Mouse (Mus musculus) liver, adult 2 months (tissue): ENCODE measurements around the gene Rhot2. TPM values are rescaled to one million over a fixed set of nuclear protein-coding genes. Genes with fewer than 3 reads are reported as not detected.
"Not testable (repeated sequence)": the region's sequence is repeated elsewhere in the genome, so short reads cannot be mapped to it uniquely, and the experiment has no call there.

Source experiments
- DNase-seq: peaks from one replicate; pipeline ENCODE4 v3.0.0-alpha.2; 2011; ENCODE audit warnings: low read depth, low spot score; ENCODE audit errors: extremely low read depth
- H3K27ac ChIP-seq: fragments of 200-500 bp; replicated peaks from 2 replicates; pipeline ENCODE4 v1.5.1; 2012; ENCODE audit warnings: low read depth, mild to moderate bottlenecking, control low read depth, inconsistent platforms, low read length; ENCODE audit not compliant: insufficient read depth
- H3K27me3 ChIP-seq: fragments of 200-500 bp; 2 replicates; pipeline ENCODE4 v1.6.1; 2012; ENCODE audit warnings: mild to moderate bottlenecking, moderate library complexity, low read length, inconsistent platforms; ENCODE audit not compliant: control insufficient read depth, insufficient read depth
- H3K36me3 ChIP-seq: fragments of 200-500 bp; 2 replicates; pipeline ENCODE4 v1.6.1; 2012; ENCODE audit warnings: low read length, inconsistent platforms; ENCODE audit not compliant: control insufficient read depth, insufficient read depth
- H3K4me1 ChIP-seq: fragments of 200-500 bp; 2 replicates; pipeline ENCODE4 v1.6.1; 2011; ENCODE audit warnings: low read length; ENCODE audit not compliant: control insufficient read depth, insufficient read depth
- H3K4me3 ChIP-seq: fragments of 200-500 bp; 2 replicates; pipeline ENCODE4 v1.5.1; 2011; ENCODE audit warnings: low read depth, mild to moderate bottlenecking, control low read depth, low read length, moderate library complexity; ENCODE audit not compliant: insufficient read depth
- H3K79me2 ChIP-seq: fragments of 200-500 bp; 2 replicates; pipeline ENCODE4 v1.6.1; 2012; ENCODE audit warnings: inconsistent platforms, mild to moderate bottlenecking, low read length, moderate library complexity; ENCODE audit not compliant: control insufficient read depth, insufficient read depth
- H3K9ac ChIP-seq: fragments of 200-500 bp; 2 replicates; pipeline ENCODE4 v1.6.1; 2012; ENCODE audit warnings: low read depth, mild to moderate bottlenecking, control low read depth, inconsistent platforms, low read length
- CTCF ChIP-seq: fragments of 200-500 bp; IDR thresholded peaks from 2 replicates; pipeline ENCODE4 v1.5.1; 2011; ENCODE audit warnings: low read depth, low read length, control low read depth
- POLR2A ChIP-seq: fragments of 200-500 bp; IDR thresholded peaks from 2 replicates; pipeline ENCODE4 v1.6.1; 2011; ENCODE audit warnings: low read length, control low read depth; ENCODE audit not compliant: insufficient read depth; ENCODE audit errors: extremely low read depth
- WGBS: fragments of 180-500 bp; shearing (Covaris S2); methylation state at CpG from one replicate; pipeline ENCODE4 v1.1.7; 2018; 5-methylcytosine and 5-hydroxymethylcytosine counted together
- polyA plus RNA-seq: library from polyadenylated mRNA; depleted of rRNA; stranded (reverse); fragments of >200 nt; gene quantifications from 2 replicates; pipeline ENCODE4 v1.2.3, GENCODE M21; 2012
- total RNA-seq: library from RNA; depleted of rRNA; stranded (reverse); fragments of >200 nt; gene quantifications from 2 replicates; pipeline ENCODE4 v1.2.3, GENCODE M21; 2014

Gene Rhot2
- total and polyA plus RNA-seq, 2 experiments: 18.0 to 71.1 TPM

DNA sequence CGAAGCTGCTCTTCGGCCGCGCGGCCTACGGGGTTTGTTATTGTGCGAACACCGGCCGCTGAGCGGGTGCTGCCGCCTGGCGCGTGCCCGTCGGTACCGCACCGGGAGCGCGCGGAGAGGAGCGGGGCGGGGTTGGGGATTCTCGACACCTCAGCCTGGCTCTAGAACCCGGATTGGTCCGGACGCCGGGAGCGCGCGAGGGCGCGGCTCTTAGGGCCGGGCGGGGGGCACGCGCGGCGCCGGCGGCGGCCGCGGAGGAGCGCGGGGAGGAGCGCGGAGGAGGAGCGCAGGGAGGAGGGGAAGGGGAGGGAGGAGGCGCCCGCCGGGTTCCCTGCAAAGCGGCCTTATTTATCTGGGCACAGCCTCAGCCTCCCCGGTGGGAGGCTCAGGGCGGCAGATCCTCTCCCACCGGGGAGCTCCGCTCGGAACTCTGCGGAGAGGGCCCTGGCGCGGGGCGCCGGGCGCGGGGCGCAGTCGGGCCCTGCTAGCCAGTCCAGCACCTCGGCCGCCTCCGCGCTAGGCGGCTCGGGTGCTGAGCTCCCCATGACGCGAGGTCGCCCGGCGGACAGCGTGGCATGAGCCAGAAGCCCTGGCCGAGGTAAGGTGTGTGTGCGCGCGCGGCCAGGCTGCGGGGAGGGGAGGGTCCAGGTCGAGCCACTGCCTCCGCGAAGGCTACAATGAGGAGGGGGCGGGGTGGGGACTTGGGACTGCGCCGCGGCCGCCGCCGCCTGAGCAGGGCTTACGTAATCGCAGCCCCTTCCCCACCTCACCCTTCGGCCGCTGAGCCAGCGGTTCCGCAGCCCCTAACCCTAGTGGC is 35.7 kb downstream of the Rhot2 start, which contains the start of gene Fbxl16:
Gene Fbxl16 (plus strand): TSS at position 297 of the 817 bp plus-strand sequence.
- Histone ChIP-seq H3K27me3 (peaks cover 13% of the 10 kb centered on the region), H3K4me1 (peaks cover 3% of the 10 kb centered on the region; the same call in 1 of the 2 replicates), H3K9ac (peak within 1 kb of the TSS; percentile 45), H3K36me3 (no peaks in the 10 kb centered on the region), H3K79me2 (no peaks in the 10 kb centered on the region), H3K27ac (no peak within 1 kb of the TSS), H3K4me3 (peak within 1 kb of the TSS; percentile 52; the same call in 1 of the 2 replicates)
- 1% methylated on average over 97 of the region's 100 CpGs for WGBS
- no peak for DNase-seq
- TF ChIP-seq CTCF (no peak), POLR2A (no peak)

DNA sequence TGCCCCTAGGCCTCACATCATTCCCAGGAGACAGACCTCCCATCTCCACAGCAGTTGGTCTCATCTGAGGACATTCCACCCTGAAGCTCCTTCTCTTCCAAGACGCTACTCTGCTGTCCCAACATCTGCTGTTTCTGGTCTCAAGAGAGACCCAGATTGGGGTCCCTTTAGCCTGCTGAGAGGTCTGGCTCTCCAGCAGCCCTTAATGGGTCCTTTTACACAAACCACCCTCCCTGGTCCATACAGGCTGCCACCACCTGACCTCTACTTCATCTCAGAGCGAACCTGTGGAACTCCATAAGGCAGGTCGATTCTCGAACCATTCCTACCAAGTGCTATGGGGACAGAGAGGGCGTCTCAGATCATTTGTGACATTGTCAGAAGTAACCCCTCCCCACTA is 36.6 kb downstream of the Rhot2 start:
- no peak for DNase-seq
- 53% methylated on average over 5 of the region's 5 CpGs for WGBS
- Histone ChIP-seq H3K4me3 (no peak overlapping the region), H3K27me3 (peaks cover 15% of the 10 kb centered on the region), H3K36me3 (no peaks in the 10 kb centered on the region), H3K9ac (no peak overlapping the region), H3K79me2 (no peaks in the 10 kb centered on the region), H3K4me1 (peaks cover 3% of the 10 kb centered on the region; the same call in 1 of the 2 replicates), H3K27ac (no peak overlapping the region)
- TF ChIP-seq POLR2A (no peak), CTCF (no peak)

DNA sequence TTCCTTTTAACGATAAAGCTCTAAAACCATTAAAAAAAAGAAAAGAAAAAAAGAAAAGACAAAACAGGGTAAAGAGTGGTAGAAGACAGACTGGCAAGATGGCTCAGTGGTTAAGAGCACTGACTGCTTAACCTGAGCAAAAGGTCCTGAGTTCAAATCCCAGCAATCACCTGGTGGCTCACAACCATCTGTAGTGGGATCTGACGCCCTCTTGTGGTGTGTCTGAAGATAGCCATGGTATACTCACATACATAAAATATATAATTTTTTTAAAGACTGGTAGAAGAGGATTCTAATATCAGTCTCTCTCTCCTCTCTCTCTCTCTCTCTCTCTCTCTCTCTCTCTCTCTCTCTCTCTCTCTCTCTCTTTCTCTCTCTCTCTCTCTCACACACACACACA is 37.2 kb downstream of the Rhot2 start:
- not testable (repeated sequence) for H3K4me1 ChIP-seq, H3K79me2 ChIP-seq, H3K27ac ChIP-seq, H3K36me3 ChIP-seq, DNase-seq, H3K4me3 ChIP-seq, H3K9ac ChIP-seq
- 52% methylated on average over 2 of the region's 2 CpGs for WGBS
- H3K27me3 ChIP-seq: peaks cover 18% of the 10 kb centered on the region

DNA sequence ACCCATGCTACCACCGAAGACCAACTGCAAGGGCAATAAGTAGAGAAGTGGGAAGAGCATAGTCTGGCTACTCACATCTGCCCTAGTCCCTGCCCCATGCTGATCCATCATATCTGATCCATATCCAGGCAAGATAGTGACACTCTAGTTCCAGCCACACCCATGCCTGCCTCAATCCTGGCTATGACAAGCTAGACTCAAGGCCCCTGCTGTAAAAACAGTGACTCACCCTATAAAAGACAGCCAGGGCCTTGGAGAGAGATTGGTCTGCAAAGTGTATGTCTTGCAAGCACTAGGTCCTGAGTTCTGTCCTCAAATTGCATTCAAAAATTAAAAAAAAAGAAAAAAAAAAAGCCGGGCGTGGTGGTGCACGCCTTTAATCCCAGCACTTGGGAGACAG is 38.1 kb downstream of the Rhot2 start:
- no peak for DNase-seq
- H3K27me3 ChIP-seq: peaks cover 18% of the 10 kb centered on the region
- no peak overlapping the region for H3K9ac ChIP-seq
- TF ChIP-seq CTCF (no peak), POLR2A (no peak)
- no peak overlapping the region for H3K4me3 ChIP-seq
- WGBS: 88% methylated on average over 4 of the region's 4 CpGs
- H3K27ac ChIP-seq: no peak overlapping the region
- H3K79me2 ChIP-seq: no peaks in the 10 kb centered on the region
- no peaks in the 10 kb centered on the region for H3K36me3 ChIP-seq
- H3K4me1 ChIP-seq: peaks cover 3% of the 10 kb centered on the region; the same call in 1 of the 2 replicates

DNA sequence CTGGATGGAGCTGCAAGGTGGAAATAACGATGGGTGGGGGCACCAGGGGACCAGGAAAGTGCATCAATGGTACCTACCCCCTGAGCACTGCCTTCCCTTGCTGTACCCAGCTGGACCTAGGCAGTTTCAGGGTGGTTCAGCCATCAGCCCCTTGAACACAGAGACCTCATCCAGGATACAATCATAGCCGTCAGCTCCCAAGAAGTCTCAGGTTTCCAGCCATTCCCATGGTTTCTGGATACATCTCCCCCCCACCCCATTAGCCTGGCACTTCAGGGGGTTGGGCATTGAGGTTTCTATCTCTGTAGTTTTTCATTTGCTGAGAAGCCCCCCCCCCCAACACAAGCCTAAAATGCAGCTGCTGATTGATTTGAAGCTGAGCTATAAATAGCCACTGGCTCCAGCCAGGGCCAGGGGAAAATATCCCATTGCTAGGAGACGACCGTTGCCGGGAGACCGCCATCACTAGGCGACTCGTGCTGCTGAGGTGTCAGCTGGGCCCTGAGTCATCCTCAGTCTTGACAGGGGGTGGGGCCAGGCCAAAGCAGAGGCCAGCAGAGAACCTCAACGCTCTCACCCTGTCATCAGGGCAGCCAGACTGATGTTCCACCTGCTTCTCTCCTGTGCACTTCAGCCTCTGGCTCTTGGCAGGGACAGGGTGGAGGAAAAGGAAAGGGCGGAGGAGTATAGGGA is 41.7 kb downstream of the Rhot2 start:
- H3K36me3 ChIP-seq: no peaks in the 10 kb centered on the region
- WGBS: 14% methylated on average over 10 of the region's 10 CpGs
- no peaks in the 10 kb centered on the region for H3K4me1 ChIP-seq
- no peak overlapping the region for H3K9ac ChIP-seq
- no peak overlapping the region for H3K27ac ChIP-seq
- TF ChIP-seq POLR2A (no peak), CTCF (no peak)
- no peaks in the 10 kb centered on the region for H3K79me2 ChIP-seq
- no peak for DNase-seq
- no peak overlapping the region for H3K4me3 ChIP-seq
- H3K27me3 ChIP-seq: peaks cover 5% of the 10 kb centered on the region; the same call in 1 of the 2 replicates

DNA sequence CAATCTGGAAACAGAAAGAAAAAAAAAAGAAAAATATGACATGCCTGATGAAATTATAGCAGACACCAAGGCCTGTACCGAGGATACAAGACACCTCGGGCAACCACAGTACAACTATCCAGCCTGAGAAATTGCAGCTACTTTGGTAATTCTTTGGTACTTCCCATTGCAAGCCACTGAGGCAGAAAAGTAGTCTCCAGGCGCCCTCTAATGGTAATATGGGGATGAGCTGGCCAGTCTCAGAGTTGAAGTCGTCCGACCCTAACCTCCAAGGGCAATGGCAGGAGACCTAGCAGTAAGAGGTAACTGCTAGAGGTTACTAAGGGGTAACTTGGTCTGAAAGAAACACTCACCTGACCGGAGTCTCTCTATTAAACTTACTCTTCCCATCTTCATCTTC is 43.6 kb downstream of the Rhot2 start:
- H3K4me3 ChIP-seq: no peak overlapping the region
- no peak overlapping the region for H3K9ac ChIP-seq
- H3K4me1 ChIP-seq: no peaks in the 10 kb centered on the region
- H3K36me3 ChIP-seq: no peaks in the 10 kb centered on the region
- peaks cover 5% of the 10 kb centered on the region; the same call in 1 of the 2 replicates for H3K27me3 ChIP-seq
- 5% methylated on average over 6 of the region's 6 CpGs for WGBS
- H3K79me2 ChIP-seq: no peaks in the 10 kb centered on the region
- no peak overlapping the region for H3K27ac ChIP-seq
- no peak for TF ChIP-seq POLR2A
- TF ChIP-seq CTCF: peak; percentile 70
- DNase-seq: peak; percentile 62
